Mouse (Mus musculus) liver, embryonic 14.5 days (tissue): ENCODE results near the gene Hist1h1e.
"Not testable (repeated sequence)": the region's sequence is repeated elsewhere in the genome, so short reads cannot be mapped to it uniquely, and the experiment has no call there.

Experiments
- CTCF ChIP-seq: IDR thresholded peaks from 2 replicates; pipeline ENCODE4 v1.5.1; 2016; ENCODE audit warnings: antibody characterized with exemption, low read depth, control low read depth
- EP300 ChIP-seq: IDR thresholded peaks from 2 replicates; pipeline ENCODE4 v1.6.1; 2016; ENCODE audit warnings: antibody characterized with exemption, low read depth

DNA sequence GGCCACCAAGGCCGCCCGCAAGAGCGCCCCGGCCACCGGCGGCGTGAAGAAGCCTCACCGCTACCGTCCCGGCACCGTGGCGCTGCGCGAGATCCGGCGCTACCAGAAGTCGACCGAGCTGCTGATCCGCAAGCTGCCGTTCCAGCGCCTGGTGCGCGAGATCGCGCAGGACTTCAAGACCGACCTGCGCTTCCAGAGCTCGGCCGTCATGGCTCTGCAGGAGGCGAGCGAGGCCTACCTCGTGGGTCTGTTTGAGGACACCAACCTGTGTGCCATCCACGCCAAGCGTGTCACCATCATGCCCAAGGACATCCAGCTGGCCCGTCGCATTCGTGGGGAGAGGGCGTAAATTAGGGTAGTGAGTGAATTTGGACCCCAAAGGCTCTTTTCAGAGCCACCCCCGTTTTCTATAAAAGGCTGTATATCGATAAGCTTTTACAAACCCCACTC is 46.5 kb downstream of the Hist1h1e start:
- not testable (repeated sequence) for TF ChIP-seq CTCF, EP300
